In genomic region chr2:26902467-26903220, GRCm38 (mm10) we compare ENCODE assay signal across 8 mouse cellular contexts. TPM values are rescaled to one million over a fixed set of nuclear protein-coding genes. Genes with fewer than 3 reads are reported as not detected.
DNase-seq lines count a peak whose midpoint lies in the region; ATAC-seq and TF ChIP-seq lines count a peak whose summit lies in the region.

Gene Surf6 (minus strand): TSS chr2:26902879.

- H3K27me3 ChIP-seq in megakaryocyte, embryonic 14.5 days (replicated peaks) = no peaks in the 10 kb centered on the region

- H3K36me3 ChIP-seq in megakaryocyte, embryonic 14.5 days (replicated peaks; ENCODE audit: low read length) = peaks cover 63% of the 10 kb centered on the region

- H3K27ac ChIP-seq in cortical plate, adult 2 months (ENCODE audit: insufficient read depth, low read length) = peak within 1 kb of the TSS; percentile 17; the same call in 1 of the 2 replicates

- H3K4me3 ChIP-seq in cortical plate, adult 2 months (ENCODE audit: insufficient read depth, low read length) = peak within 1 kb of the TSS; percentile 83
- H3K4me3 ChIP-seq in megakaryocyte, embryonic 14.5 days (replicated peaks) = peak within 1 kb of the TSS; percentile 96

- H3K9me3 ChIP-seq in megakaryocyte, embryonic 14.5 days = no peaks in the 10 kb centered on the region

- no peak for TF ChIP-seq CTCF in cortical plate, adult 2 months (IDR thresholded peaks at IDR 0.05; ENCODE audit: extremely low read depth, insufficient read depth, low read length)

- H3K4me1 ChIP-seq in cortical plate, adult 2 months (ENCODE audit: control insufficient read depth, insufficient read depth, low read length) = peaks cover 7% of the 10 kb centered on the region
- H3K4me1 ChIP-seq in megakaryocyte, embryonic 14.5 days = peaks cover 75% of the 10 kb centered on the region

- DNase-seq in gastrocnemius, adult 8-10 months (ENCODE audit: low spot score in 2 of 2) = peak; percentile 87 to 94
- peak; percentile 86 for DNase-seq in hindlimb bud, embryonic 11.5 days (ENCODE audit: extremely low spot score, low read depth, low spot score)
- DNase-seq in left cerebral cortex, adult 8-10 months (ENCODE audit: low spot score in 2 of 2) = peak; percentile 82 to 97
- DNase-seq in right cerebral cortex, postnatal 10 days (ENCODE audit: low spot score in 2 of 2) = peak; percentile 97 to 99
- peak; percentile 86 for DNase-seq in urinary bladder, postnatal 25 days (ENCODE audit: low spot score)

- peak; percentile 97 for ATAC-seq in activated CD4-positive, CD25-positive, alpha-beta regulatory T cell, adult 4 months

- TF ChIP-seq POLR2A in cortical plate, adult 2 months (IDR thresholded peaks at IDR 0.05; ENCODE audit: extremely low read depth, insufficient read depth, low read length) = peak; percentile 72

RNA-seq across cellular contexts. Expression of gene Surf6, which starts in this region (rescaled TPM):
- 10 to 100 TPM; 17.5 to 25.5 TPM for polyA plus RNA-seq in activated CD4-positive, CD25-positive, alpha-beta regulatory T cell, adult 4 months (2017; shearing (Covaris generic))
- 18.7 and 19.1 TPM in 2 replicates for polyA plus RNA-seq in cortical plate, adult 2 months (2012; rRNA removed)
- total RNA-seq in gastrocnemius, adult 8-10 months (2022) = 10 to 100 TPM in 3 of 4 experiments, 1 to 10 TPM in 1; 9.5 to 12.1 (median 11.6) TPM
- total RNA-seq in left cerebral cortex, adult 8-10 months (2022) = 10 to 100 TPM; 20.4 to 26.5 (median 25.8) TPM
- 6.2 and 13.6 TPM in 2 replicates for polyA plus RNA-seq in megakaryocyte, embryonic 14.5 days (2012; ENCODE audit: insufficient read depth, low replicate concordance)

Comparison
In these comparisons a context has a peak if more than half of its experiments do, and no peak if none do; other contexts are left out.
1. Peak in every context shown above with its lines: DNase-seq, ATAC-seq, H3K4me3 ChIP-seq and H3K27ac ChIP-seq.